Mouse (Mus musculus) stomach, embryonic 14.5 days (tissue): ENCODE data around the gene Rassf10. TPM values are rescaled to one million over a fixed set of nuclear protein-coding genes. Genes with fewer than 3 reads are reported as not detected.
"Not testable (repeated sequence)": the region's sequence is repeated elsewhere in the genome, so short reads cannot be mapped to it uniquely, and the experiment has no call there.

Source experiments
- ATAC-seq: fragments of 200-750 bp; cut with Nextera tagmentation; 2 replicates; pipeline ENCODE4 v1.8.0; 2017; ENCODE audit warnings: low read depth, moderate TSS enrichment; ENCODE audit not compliant: insufficient number of reproducible peaks, insufficient read depth, low FRiP score
- H3K27ac ChIP-seq: fragments of 300-500 bp; sonication (generic); 2 replicates; pipeline ENCODE4 v1.5.1; 2014; ENCODE audit warnings: mild to moderate bottlenecking, low read length, moderate library complexity, mixed read lengths
- H3K27me3 ChIP-seq: fragments of 300-500 bp; sonication (generic); 2 replicates; pipeline ENCODE4 v1.6.1; 2014; ENCODE audit warnings: low read length, control low read depth, mixed read lengths; ENCODE audit not compliant: control insufficient read depth, insufficient read depth
- H3K36me3 ChIP-seq: fragments of 300-500 bp; sonication (generic); 2 replicates; pipeline ENCODE4 v1.6.1; 2014; ENCODE audit warnings: mild to moderate bottlenecking, control low read depth, low read length, moderate library complexity, mixed read lengths; ENCODE audit not compliant: control insufficient read depth, insufficient read depth
- H3K4me1 ChIP-seq: fragments of 300-500 bp; sonication (generic); 2 replicates; pipeline ENCODE4 v1.6.1; 2014; ENCODE audit warnings: low read length, control low read depth, mixed read lengths; ENCODE audit not compliant: control insufficient read depth, insufficient read depth
- H3K4me2 ChIP-seq: fragments of 300-500 bp; sonication (generic); replicated peaks from 2 replicates; pipeline ENCODE4 v1.6.1; 2014; ENCODE audit warnings: low read depth, low read length, control low read depth
- H3K4me3 ChIP-seq: fragments of 300-500 bp; sonication (generic); 2 replicates; pipeline ENCODE4 v1.5.1; 2014; ENCODE audit warnings: low read depth, low read length, control low read depth
- H3K9ac ChIP-seq: fragments of 300-500 bp; sonication (generic); replicated peaks from 2 replicates; pipeline ENCODE4 v1.6.1; 2014; ENCODE audit warnings: low read depth, mild to moderate bottlenecking, control low read depth, low read length, moderate library complexity, mixed read lengths
- H3K9me3 ChIP-seq: fragments of 300-500 bp; sonication (generic); 2 replicates; pipeline ENCODE4 v1.6.1; 2016; ENCODE audit warnings: low read depth, low read length, control low read depth; ENCODE audit not compliant: control insufficient read depth
- WGBS: fragments of 180-500 bp; shearing (Covaris S2); extraction: QIAGEN DNeasy Blood & Tissue Kit; methylation state at CpG from one replicate; pipeline ENCODE4 v1.1.7; 2014; 5-methylcytosine and 5-hydroxymethylcytosine counted together
- polyA plus RNA-seq: library from polyadenylated mRNA; unstranded; fragments of >200 nt; fragmentation: Nextera tagmentation; extraction: Ambion mirVana; gene quantifications from 2 replicates; pipeline ENCODE4 v1.2.1, GENCODE M21; 2014

Gene Rassf10
- polyA plus RNA-seq, 1 experiment from 2014 or later = 7.5 TPM

DNA sequence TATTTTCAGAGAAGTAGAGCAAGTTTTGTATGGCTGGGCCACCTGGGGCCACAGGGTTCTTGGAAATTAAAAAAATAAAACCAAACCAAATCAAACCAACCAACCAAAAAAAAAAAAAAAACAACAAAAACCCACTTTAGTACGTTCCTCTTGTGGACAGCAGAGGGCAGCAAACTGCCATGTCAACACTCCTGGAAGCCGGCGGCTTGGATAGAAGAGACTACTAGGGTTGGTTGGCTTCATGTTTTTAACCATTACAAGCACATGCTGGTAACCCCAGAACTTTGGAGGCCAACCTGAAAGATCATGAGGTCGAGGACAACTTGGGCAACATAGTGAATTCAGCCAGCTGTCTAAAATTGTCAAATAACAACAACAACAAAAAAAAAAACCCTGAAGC, 33.9 kb upstream of the Rassf10 start:
- Histone ChIP-seq H3K9ac (no peak overlapping the region), H3K4me2 (no peak overlapping the region), H3K9me3 (no peaks in the 10 kb centered on the region), H3K27ac (no peak overlapping the region), H3K27me3 (no peaks in the 10 kb centered on the region), H3K4me1 (peaks cover 8% of the 10 kb centered on the region; the same call in 1 of the 2 replicates), H3K4me3 (no peak overlapping the region), H3K36me3 (no peaks in the 10 kb centered on the region)
- under 1% methylated on average over 4 of the region's 4 CpGs for WGBS
- no peak; the same call in 1 of the 2 replicates for ATAC-seq

DNA sequence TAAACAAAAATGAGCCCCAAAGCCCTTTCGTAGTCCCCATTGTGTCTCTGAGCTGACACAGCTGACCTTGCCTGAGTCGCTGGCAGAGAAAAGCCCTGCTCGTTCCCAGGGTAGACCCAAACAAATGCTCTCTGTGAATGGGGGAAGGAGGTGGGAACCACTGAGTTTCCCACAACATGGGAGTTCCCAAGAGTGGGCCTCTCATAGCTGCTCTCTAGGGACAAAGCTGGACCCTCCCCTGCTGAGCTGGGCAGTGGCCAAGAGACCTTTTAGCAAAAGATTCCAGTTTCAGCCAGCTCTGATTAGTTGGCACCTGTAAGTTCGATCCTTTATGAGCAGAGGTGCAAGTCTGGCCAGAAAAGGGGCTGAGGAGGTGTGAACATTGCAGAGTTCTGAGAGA, 31.0 kb upstream of the Rassf10 start:
- no peaks in the 10 kb centered on the region for H3K9me3 ChIP-seq
- no peak overlapping the region for H3K27ac ChIP-seq
- H3K4me1 ChIP-seq = peaks cover 4% of the 10 kb centered on the region; the same call in 1 of the 2 replicates
- 36% methylated on average over 4 of the region's 4 CpGs for WGBS
- H3K36me3 ChIP-seq = no peaks in the 10 kb centered on the region
- H3K9ac ChIP-seq = no peak overlapping the region
- no peak for ATAC-seq
- no peak overlapping the region for H3K4me2 ChIP-seq
- H3K4me3 ChIP-seq = no peak overlapping the region
- no peaks in the 10 kb centered on the region for H3K27me3 ChIP-seq

DNA sequence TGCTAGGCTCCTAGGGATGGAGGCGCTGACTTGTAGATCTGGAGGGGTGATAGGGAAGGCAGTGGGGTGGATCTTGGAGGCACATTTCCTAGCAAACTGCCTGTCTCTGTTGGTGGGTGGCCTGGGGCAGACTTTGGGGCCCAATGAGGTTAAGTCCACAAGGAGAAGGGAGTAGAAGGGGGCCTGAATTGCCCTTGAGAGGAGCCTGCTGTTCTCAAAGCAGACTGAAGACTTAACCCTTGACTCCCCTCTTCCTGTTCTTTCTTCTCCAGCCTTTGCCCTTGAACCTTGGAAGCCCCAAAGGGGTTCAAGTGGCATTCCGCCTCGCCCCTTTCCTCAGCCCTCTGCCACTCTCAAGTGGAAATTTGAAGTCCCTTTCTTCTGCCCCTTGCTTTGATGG, 30.1 kb upstream of the Rassf10 start:
- Histone ChIP-seq H3K4me3 (no peak overlapping the region), H3K36me3 (no peaks in the 10 kb centered on the region), H3K27me3 (no peaks in the 10 kb centered on the region), H3K9ac (no peak overlapping the region), H3K4me2 (no peak overlapping the region), H3K9me3 (no peaks in the 10 kb centered on the region), H3K4me1 (no peaks in the 10 kb centered on the region; the same call in 1 of the 2 replicates), H3K27ac (no peak overlapping the region)
- 82% methylated on average over 3 of the region's 3 CpGs for WGBS
- ATAC-seq = no peak

DNA sequence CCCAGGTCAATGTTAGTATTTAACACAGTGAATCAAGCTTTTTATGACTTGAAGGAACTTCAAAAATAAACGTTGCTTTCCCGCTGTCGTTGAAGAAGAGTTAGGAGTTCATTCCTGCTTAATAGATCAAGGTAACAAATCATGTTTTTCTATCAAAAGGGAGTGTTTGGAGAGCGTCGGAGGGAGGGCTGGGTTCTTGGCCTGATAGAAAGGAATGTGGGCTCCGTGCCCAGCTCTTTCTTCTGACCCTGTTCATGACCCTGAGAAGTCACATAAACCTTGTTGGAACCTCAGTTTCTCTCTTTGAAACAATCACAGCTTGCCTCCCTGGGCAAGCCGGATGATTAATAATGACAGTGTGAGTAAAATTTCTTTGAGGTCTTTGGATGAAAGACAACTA, 23.1 kb upstream of the Rassf10 start:
- 17% methylated on average over 7 of the region's 7 CpGs for WGBS

DNA sequence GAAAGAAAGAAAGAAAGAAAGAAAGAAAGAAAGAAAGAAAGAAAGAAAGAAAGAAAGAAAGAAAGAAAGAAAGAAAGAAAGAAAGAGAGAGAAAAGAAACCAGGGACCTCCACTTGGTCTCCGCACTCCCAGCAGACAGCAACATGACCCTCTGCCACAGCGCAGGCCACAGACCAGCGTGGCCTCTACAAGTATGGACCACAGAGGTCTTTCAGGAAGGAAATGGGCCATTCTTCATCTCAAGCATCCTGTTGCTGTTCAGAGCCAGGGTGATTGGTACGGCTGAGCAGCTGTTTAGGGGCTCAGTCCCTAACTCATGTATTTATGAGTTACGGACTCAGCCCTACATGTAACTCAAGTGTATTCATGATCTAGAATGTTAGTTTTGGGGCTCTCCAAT, 17.9 kb upstream of the Rassf10 start:
- H3K9me3 ChIP-seq, H3K4me3 ChIP-seq, H3K9ac ChIP-seq, H3K36me3 ChIP-seq, H3K4me1 ChIP-seq, H3K27ac ChIP-seq, H3K27me3 ChIP-seq, H3K4me2 ChIP-seq, ATAC-seq: not testable (repeated sequence)
- 74% methylated on average over 5 of the region's 5 CpGs for WGBS

More for the DNA sequence above, 23.1 kb upstream of the Rassf10 start:
- ATAC-seq = no peak
- no peak overlapping the region for H3K27ac ChIP-seq
- H3K4me3 ChIP-seq = no peak overlapping the region
- peaks cover 8% of the 10 kb centered on the region; the same call in 1 of the 2 replicates for H3K4me1 ChIP-seq
- no peaks in the 10 kb centered on the region for H3K27me3 ChIP-seq
- H3K9ac ChIP-seq = no peak overlapping the region
- no peaks in the 10 kb centered on the region for H3K9me3 ChIP-seq
- H3K36me3 ChIP-seq = no peaks in the 10 kb centered on the region
- H3K4me2 ChIP-seq = no peak overlapping the region

DNA sequence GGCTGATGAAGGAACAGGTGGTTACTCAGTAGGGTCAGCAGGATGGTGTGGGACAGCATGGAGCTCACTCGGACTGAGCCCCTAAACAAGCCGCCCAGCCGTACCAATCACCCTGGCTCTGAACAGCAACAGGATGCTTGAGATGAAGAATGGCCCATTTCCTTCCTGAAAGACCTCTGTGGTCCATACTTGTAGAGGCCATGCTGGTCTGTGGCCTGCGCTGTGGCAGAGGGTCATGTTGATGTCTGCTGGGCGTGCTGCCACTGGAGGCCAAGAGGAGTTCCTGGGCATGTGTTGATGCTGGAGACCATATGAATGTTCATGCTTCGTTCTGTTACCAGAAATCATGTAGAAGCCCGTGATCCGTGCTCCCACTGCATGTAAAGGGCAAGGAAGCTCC, 16.7 kb upstream of the Rassf10 start:
- Histone ChIP-seq H3K4me2 (no peak overlapping the region), H3K4me3 (no peak overlapping the region), H3K9ac (no peak overlapping the region), H3K36me3 (no peaks in the 10 kb centered on the region), H3K4me1 (no peaks in the 10 kb centered on the region), H3K9me3 (no peaks in the 10 kb centered on the region), H3K27ac (no peak overlapping the region), H3K27me3 (no peaks in the 10 kb centered on the region)
- ATAC-seq = no peak
- WGBS = 88% methylated on average over 8 of the region's 8 CpGs

DNA sequence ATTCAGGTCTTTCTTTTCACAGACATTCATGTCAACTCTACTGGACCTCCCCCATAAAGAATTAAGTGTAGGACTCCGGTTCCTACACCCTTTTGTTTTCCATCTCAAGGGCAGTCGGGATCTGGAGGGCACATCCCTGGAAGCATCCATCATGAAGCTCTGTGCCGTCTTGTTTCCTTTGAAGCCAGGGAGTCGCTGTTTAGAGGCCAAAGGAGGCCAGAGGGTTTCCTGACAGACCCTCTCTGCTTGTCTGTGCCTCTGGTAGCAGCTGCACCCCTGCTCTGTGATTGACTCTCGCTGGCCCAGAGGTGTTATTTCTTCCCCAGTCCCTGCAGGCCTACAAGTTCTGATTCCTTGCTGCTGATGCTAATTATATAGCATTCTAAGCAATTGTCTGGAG, 14.8 kb upstream of the Rassf10 start:
- Histone ChIP-seq H3K27ac (no peak overlapping the region), H3K4me1 (no peaks in the 10 kb centered on the region), H3K4me3 (no peak overlapping the region), H3K27me3 (no peaks in the 10 kb centered on the region), H3K9ac (no peak overlapping the region), H3K9me3 (no peaks in the 10 kb centered on the region), H3K36me3 (no peaks in the 10 kb centered on the region), H3K4me2 (no peak overlapping the region)
- ATAC-seq = no peak
- 30% methylated on average over 5 of the region's 5 CpGs for WGBS

DNA sequence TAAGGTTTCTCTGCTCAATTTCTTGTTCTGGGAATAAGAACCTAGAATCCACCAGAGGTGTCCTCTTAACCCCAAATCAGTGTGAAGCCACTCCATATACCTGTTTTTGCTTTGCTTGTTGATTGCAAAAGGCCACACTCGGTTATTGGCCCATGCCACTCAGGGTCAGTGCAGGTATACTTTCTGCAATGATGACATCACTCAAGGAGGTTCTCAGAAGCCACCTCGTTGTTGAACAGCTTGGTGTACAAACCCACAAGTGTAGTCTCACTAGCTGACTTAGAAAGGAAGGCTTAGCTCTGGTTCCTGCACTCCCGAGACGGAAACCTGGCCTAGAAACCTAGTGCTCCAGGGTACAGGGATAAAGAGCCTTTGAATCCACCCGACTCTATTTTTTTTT, 11.2 kb upstream of the Rassf10 start:
- no peak overlapping the region for H3K9ac ChIP-seq
- no peaks in the 10 kb centered on the region for H3K27me3 ChIP-seq
- no peak overlapping the region for H3K4me2 ChIP-seq
- H3K27ac ChIP-seq = no peak overlapping the region
- no peak for ATAC-seq
- H3K4me1 ChIP-seq = no peaks in the 10 kb centered on the region
- H3K9me3 ChIP-seq = no peaks in the 10 kb centered on the region
- no peaks in the 10 kb centered on the region for H3K36me3 ChIP-seq
- H3K4me3 ChIP-seq = no peak overlapping the region
- WGBS = 59% methylated on average over 5 of the region's 5 CpGs

DNA sequence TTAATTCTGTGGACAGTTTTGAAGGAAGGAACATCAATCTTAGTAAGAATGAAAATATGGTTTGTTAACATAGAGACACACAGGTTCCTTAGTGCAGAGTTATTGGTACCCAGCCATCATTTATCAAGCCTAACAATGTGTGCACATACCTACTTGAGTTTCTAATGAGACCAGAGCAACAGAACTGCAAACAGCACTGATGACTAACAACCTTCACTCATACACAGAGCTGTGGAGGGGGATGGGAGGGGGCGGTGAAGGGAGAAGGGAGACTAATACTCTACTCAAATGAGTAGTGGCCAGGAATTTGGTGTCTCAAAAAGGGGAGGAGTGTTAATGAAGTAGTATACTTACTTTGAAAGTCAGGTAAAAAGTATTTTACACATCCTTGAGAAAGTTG, 10.7 kb upstream of the Rassf10 start:
- H3K4me1 ChIP-seq = no peaks in the 10 kb centered on the region
- no peak overlapping the region for H3K4me2 ChIP-seq
- no peak overlapping the region for H3K27ac ChIP-seq
- no peaks in the 10 kb centered on the region for H3K9me3 ChIP-seq
- no peak overlapping the region for H3K4me3 ChIP-seq
- no peak for ATAC-seq
- no peak overlapping the region for H3K9ac ChIP-seq
- WGBS = 76% methylated on average over 1 of the region's 1 CpGs
- no peaks in the 10 kb centered on the region for H3K36me3 ChIP-seq
- H3K27me3 ChIP-seq = no peaks in the 10 kb centered on the region
